Mouse (Mus musculus) liver, postnatal 0 days (tissue): ENCODE data around the gene Ppp1r21. TPM values are rescaled to one million over a fixed set of nuclear protein-coding genes. Genes with fewer than 3 reads are reported as not detected.

Experiments used
- ATAC-seq: fragments of 200-750 bp; cut with Nextera tagmentation; 2 replicates; pipeline ENCODE4 v1.8.0; 2017; ENCODE audit warnings: mild to moderate bottlenecking, moderate library complexity
- DNase-seq: peaks from one replicate; pipeline ENCODE4 v3.0.0-alpha.2; 2016
- H3K27ac ChIP-seq: fragments of 300-500 bp; sonication (generic); 2 replicates; pipeline ENCODE4 v1.5.1; 2014; ENCODE audit warnings: antibody characterized with exemption, moderate library complexity, mild to moderate bottlenecking, low read depth
- H3K27me3 ChIP-seq: fragments of 300-500 bp; sonication (generic); 2 replicates; pipeline ENCODE4 v1.6.1; 2014; ENCODE audit warnings: low read length, control low read depth, mixed read lengths; ENCODE audit not compliant: insufficient read depth
- H3K36me3 ChIP-seq: fragments of 300-500 bp; sonication (generic); replicated peaks from 2 replicates; pipeline ENCODE4 v1.6.1; 2014; ENCODE audit warnings: mild to moderate bottlenecking, control low read depth, low read length, moderate library complexity, mixed read lengths; ENCODE audit not compliant: insufficient read depth
- H3K4me1 ChIP-seq: fragments of 300-500 bp; sonication (generic); 2 replicates; pipeline ENCODE4 v1.6.1; 2014; ENCODE audit warnings: antibody characterized with exemption, mild to moderate bottlenecking, control low read depth; ENCODE audit not compliant: insufficient read depth
- H3K4me2 ChIP-seq: fragments of 300-500 bp; sonication (generic); 2 replicates; pipeline ENCODE4 v1.6.1; 2014; ENCODE audit warnings: low read depth, mild to moderate bottlenecking, low read length, moderate library complexity, mixed read lengths
- H3K4me3 ChIP-seq: fragments of 300-500 bp; sonication (generic); 2 replicates; pipeline ENCODE4 v1.5.1; 2014; ENCODE audit warnings: low read depth, low read length
- H3K9ac ChIP-seq: fragments of 300-500 bp; sonication (generic); replicated peaks from 2 replicates; pipeline ENCODE4 v1.6.1; 2014; ENCODE audit warnings: mild to moderate bottlenecking, moderate library complexity
- H3K9me3 ChIP-seq: fragments of 300-500 bp; sonication (generic); 2 replicates; pipeline ENCODE4 v1.6.1; 2016; ENCODE audit warnings: mild to moderate bottlenecking, control low read depth, low read length, mixed read lengths
- CTCF ChIP-seq: sonication (generic); IDR thresholded peaks from 2 replicates; pipeline ENCODE4 v1.5.1; 2016; ENCODE audit warnings: antibody characterized with exemption, low read depth
- EP300 ChIP-seq: IDR thresholded peaks from 2 replicates; pipeline ENCODE4 v1.6.1; 2016; ENCODE audit warnings: antibody characterized with exemption, low read depth, mild to moderate bottlenecking
- WGBS: fragments of 180-500 bp; shearing (Covaris S2); extraction: QIAGEN DNeasy Blood & Tissue Kit; methylation state at CpG from one replicate; pipeline ENCODE4 v1.1.7; 2014; ENCODE audit not compliant: insufficient replicate concordance; 5-methylcytosine and 5-hydroxymethylcytosine counted together
- polyA plus RNA-seq: library from polyadenylated mRNA; unstranded; fragments of >200 nt; fragmentation: Nextera tagmentation; extraction: Ambion mirVana; gene quantifications from 2 replicates; pipeline ENCODE4 v1.2.1, GENCODE M21; 2015

The Ppp1r21 gene
- polyA plus RNA-seq, 1 experiment from 2014 or later, result 9.0 TPM

- 0 out of 2 replicates have a peak, but pooled peaks cover 2% of the 10 kb centered on the region for H3K4me1 ChIP-seq
- no peak for ATAC-seq
- no peaks in the 10 kb centered on the region for H3K9me3 ChIP-seq
- TF ChIP-seq CTCF (no peak), EP300 (no peak)
- no peak overlapping the region for H3K27ac ChIP-seq
- 86% methylated on average over 1 of the region's 1 CpGs for WGBS
- DNase-seq, result no peak
- no peak overlapping the region for H3K9ac ChIP-seq
- H3K36me3 ChIP-seq, result no peaks in the 10 kb centered on the region
- H3K4me3 ChIP-seq, result no peak overlapping the region
- no peaks in the 10 kb centered on the region for H3K27me3 ChIP-seq
- H3K4me2 ChIP-seq, result no peak overlapping the region
Observed at GRCm38 (mm10) chr17:88615492-88616155, 85.7 kb downstream of the Ppp1r21 start.

GRCm38 (mm10) chr17:88620935-88621334, 91.0 kb downstream of the Ppp1r21 start:
- Histone ChIP-seq H3K9me3 (no peaks in the 10 kb centered on the region), H3K9ac (no peak overlapping the region), H3K4me1 (no peaks in the 10 kb centered on the region), H3K36me3 (no peaks in the 10 kb centered on the region), H3K4me2 (no peak overlapping the region), H3K4me3 (no peak overlapping the region), H3K27ac (peak overlapping the region; percentile 41; the same call in 1 of the 2 replicates), H3K27me3 (no peaks in the 10 kb centered on the region)
- DNase-seq (peak; percentile 38), ATAC-seq (0 out of 2 replicates have a peak, but pooled peaks have one; percentile 19)
- WGBS, result 67% methylated on average over 4 of the region's 4 CpGs
- TF ChIP-seq CTCF, result no peak
- TF ChIP-seq EP300, result no peak

GRCm38 (mm10) chr17:88621374-88621773, 91.5 kb downstream of the Ppp1r21 start:
- Histone ChIP-seq H3K27me3 (no peaks in the 10 kb centered on the region), H3K36me3 (no peaks in the 10 kb centered on the region), H3K4me2 (no peak overlapping the region), H3K4me1 (no peaks in the 10 kb centered on the region), H3K9ac (no peak overlapping the region), H3K4me3 (no peak overlapping the region), H3K9me3 (no peaks in the 10 kb centered on the region), H3K27ac (peak overlapping the region; percentile 41; the same call in 1 of the 2 replicates)
- WGBS, result 48% methylated on average over 3 of the region's 3 CpGs
- TF ChIP-seq EP300, result no peak
- TF ChIP-seq CTCF, result no peak
- ATAC-seq (no peak), DNase-seq (no peak)

DNA sequence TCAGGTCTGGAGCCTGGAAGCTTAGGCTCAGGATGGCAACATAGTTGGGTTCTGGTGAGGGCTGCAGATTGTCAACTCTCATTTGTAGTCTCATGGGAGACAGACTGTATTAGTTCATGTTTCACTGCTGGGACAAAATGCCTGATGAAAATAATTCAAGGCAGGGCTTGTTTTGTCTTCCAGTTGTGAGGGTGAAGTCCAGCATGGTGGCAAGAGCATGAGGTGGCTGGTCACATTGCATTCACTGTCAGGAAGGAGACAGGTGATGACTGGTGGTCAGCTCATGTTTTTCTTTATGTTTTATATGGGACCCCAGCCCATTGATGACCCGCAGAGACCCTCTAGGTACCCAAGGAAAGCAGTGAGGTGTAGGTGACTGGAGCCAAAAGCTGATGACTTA, 92.8 kb downstream of the Ppp1r21 start:
- H3K27ac ChIP-seq, result no peak overlapping the region
- no peaks in the 10 kb centered on the region for H3K27me3 ChIP-seq
- ATAC-seq, result no peak
- H3K4me1 ChIP-seq, result no peaks in the 10 kb centered on the region
- no peak overlapping the region for H3K4me3 ChIP-seq
- no peaks in the 10 kb centered on the region for H3K9me3 ChIP-seq
- DNase-seq, result no peak
- 67% methylated on average over 1 of the region's 1 CpGs for whole genome bisulfite sequencing
- H3K9ac ChIP-seq, result no peak overlapping the region
- no peak for TF ChIP-seq EP300
- TF ChIP-seq CTCF, result no peak
- no peaks in the 10 kb centered on the region for H3K36me3 ChIP-seq
- H3K4me2 ChIP-seq, result no peak overlapping the region

DNA sequence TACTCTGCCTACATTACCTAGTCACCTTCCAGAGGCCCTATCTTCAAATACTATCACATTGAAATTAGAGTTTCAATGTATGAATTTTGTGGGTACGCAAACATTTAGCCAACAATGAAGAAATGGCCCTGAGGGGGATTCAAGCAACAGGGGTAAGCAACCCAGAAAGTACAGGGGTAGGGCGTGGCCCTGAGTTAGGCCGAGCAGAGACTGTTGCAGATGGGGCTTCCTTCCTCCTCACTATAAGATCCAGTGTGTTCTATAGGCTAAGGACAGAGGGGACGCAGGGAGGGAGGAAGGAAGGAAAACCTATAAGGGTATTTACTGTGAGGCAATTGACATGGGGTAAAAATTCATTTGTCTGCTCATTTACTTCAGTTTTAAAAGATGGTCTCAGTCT, 94.5 kb downstream of the Ppp1r21 start:
- H3K4me2 ChIP-seq, result no peak overlapping the region
- H3K27ac ChIP-seq, result no peak overlapping the region
- WGBS, result 63% methylated on average over 4 of the region's 4 CpGs
- no peaks in the 10 kb centered on the region for H3K27me3 ChIP-seq
- H3K4me1 ChIP-seq, result no peaks in the 10 kb centered on the region
- DNase-seq, result no peak
- no peak overlapping the region for H3K9ac ChIP-seq
- TF ChIP-seq CTCF (no peak), EP300 (no peak)
- no peak overlapping the region for H3K4me3 ChIP-seq
- no peak for ATAC-seq
- no peaks in the 10 kb centered on the region for H3K36me3 ChIP-seq
- no peaks in the 10 kb centered on the region for H3K9me3 ChIP-seq

GRCm38 (mm10) chr17:88625350-88625749, 95.4 kb downstream of the Ppp1r21 start:
- TF ChIP-seq EP300, result no peak
- TF ChIP-seq CTCF, result no peak
- no peaks in the 10 kb centered on the region for H3K27me3 ChIP-seq
- H3K36me3 ChIP-seq, result no peaks in the 10 kb centered on the region
- H3K4me3 ChIP-seq, result no peak overlapping the region
- no peak for ATAC-seq
- H3K9me3 ChIP-seq, result no peaks in the 10 kb centered on the region
- 87% methylated on average over 13 of the region's 13 CpGs for WGBS
- no peaks in the 10 kb centered on the region for H3K4me1 ChIP-seq
- peak overlapping the region; percentile 19; the same call in 1 of the 2 replicates for H3K27ac ChIP-seq
- H3K4me2 ChIP-seq, result no peak overlapping the region
- H3K9ac ChIP-seq, result no peak overlapping the region
- DNase-seq, result no peak
